Mouse (Mus musculus): ENCODE measurements around the gene Dglucy.

DNA sequence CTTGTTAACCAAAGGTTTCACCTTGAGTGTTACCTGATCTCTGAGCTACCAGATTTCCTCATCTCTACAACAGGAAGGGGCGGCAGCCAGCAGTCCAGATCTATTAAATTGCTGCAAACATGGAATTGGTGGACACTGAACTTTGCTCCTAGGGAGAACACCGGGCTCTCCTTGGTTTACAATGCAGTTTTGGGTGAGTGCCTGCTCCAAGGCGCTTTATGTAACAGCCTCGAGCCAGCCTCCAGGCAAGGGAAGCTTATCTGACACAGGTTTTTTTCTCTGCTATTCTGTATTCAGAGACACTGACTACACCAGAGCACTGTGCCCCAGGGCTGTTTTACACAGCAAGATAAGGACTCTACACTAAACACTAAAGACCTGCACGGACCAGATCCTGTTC is 155.9 kb downstream of the Dglucy start:
- TF ChIP-seq CTCF (IDR thresholded peaks at IDR 0.05; ENCODE audit: borderline replicate concordance, extremely low read depth, insufficient read depth, insufficient read length) = no peak
- TF ChIP-seq POLR2A (IDR thresholded peaks at IDR 0.05; ENCODE audit: borderline replicate concordance, extremely low read depth, insufficient read depth, insufficient read length, poor library complexity, severe bottlenecking) = no peak
